Mouse (Mus musculus): ENCODE results near the gene Tmem59l.

Tmem59l gene

GRCm38 (mm10) chr8:70488931-70489470 is 1.8 kb upstream of the Tmem59l start:
- no peak for DNase-seq (ENCODE audit: low read depth)

- DNase-seq (ENCODE audit: low read depth) = no peak
Observed at GRCm38 (mm10) chr8:70487993-70488796, 1.0 kb upstream of the Tmem59l start.

GRCm38 (mm10) chr8:70486191-70486681 is 922 bp downstream of the Tmem59l start:
- no peak for DNase-seq (ENCODE audit: low read depth)

- DNase-seq (ENCODE audit: low read depth) = no peak
Observed at GRCm38 (mm10) chr8:70482943-70483342, 4.2 kb downstream of the Tmem59l start.

- no peak for DNase-seq (ENCODE audit: low read depth)
Observed at GRCm38 (mm10) chr8:70481908-70482307, 5.2 kb downstream of the Tmem59l start.

GRCm38 (mm10) chr8:70477269-70477982 is 9.7 kb downstream of the Tmem59l start:
- peak; percentile 61 for DNase-seq (ENCODE audit: low read depth)

- peak; percentile 98 for DNase-seq (ENCODE audit: low read depth)
Observed at GRCm38 (mm10) chr8:70476333-70477268, 10.6 kb downstream of the Tmem59l start, which contains the start of gene Klhl26. Klhl26 (minus strand) TSS chr8:70476968.

GRCm38 (mm10) chr8:70471856-70472255 is 15.3 kb downstream of the Tmem59l start:
- DNase-seq (ENCODE audit: low read depth) = no peak

- DNase-seq (ENCODE audit: low read depth) = no peak
Observed at GRCm38 (mm10) chr8:70469938-70470337, 17.2 kb downstream of the Tmem59l start.

GRCm38 (mm10) chr8:70469295-70469916 is 17.8 kb downstream of the Tmem59l start:
- DNase-seq (ENCODE audit: low read depth) = no peak

GRCm38 (mm10) chr8:70468733-70469132 is 18.4 kb downstream of the Tmem59l start:
- DNase-seq (ENCODE audit: low read depth) = no peak

- no peak for DNase-seq (ENCODE audit: low read depth)
Observed at GRCm38 (mm10) chr8:70467907-70468306, 19.3 kb downstream of the Tmem59l start.

- no peak for DNase-seq (ENCODE audit: low read depth)
Observed at GRCm38 (mm10) chr8:70467229-70467725, 19.9 kb downstream of the Tmem59l start.

- no peak for DNase-seq (ENCODE audit: low read depth)
Observed at GRCm38 (mm10) chr8:70466771-70467170, 20.4 kb downstream of the Tmem59l start.

- DNase-seq (ENCODE audit: low read depth) = no peak
Observed at GRCm38 (mm10) chr8:70466305-70466704, 20.9 kb downstream of the Tmem59l start.

GRCm38 (mm10) chr8:70465701-70466100 is 21.5 kb downstream of the Tmem59l start:
- DNase-seq (ENCODE audit: low read depth) = no peak

GRCm38 (mm10) chr8:70464162-70464561 is 23.0 kb downstream of the Tmem59l start:
- no peak for DNase-seq (ENCODE audit: low read depth)

- DNase-seq (ENCODE audit: low read depth) = no peak
Observed at GRCm38 (mm10) chr8:70463306-70463705, 23.9 kb downstream of the Tmem59l start.

GRCm38 (mm10) chr8:70462516-70462813 is 24.7 kb downstream of the Tmem59l start:
- no peak for DNase-seq (ENCODE audit: low read depth)

- DNase-seq (ENCODE audit: low read depth) = peak; percentile 45
Observed at GRCm38 (mm10) chr8:70461765-70462515, 25.2 kb downstream of the Tmem59l start.
